Mouse (Mus musculus): Measurements from ENCODE around the gene Slit1. TPM values are rescaled to one million over a fixed set of nuclear protein-coding genes. Genes with fewer than 3 reads are reported as not detected.

Gene Slit1
- total RNA-seq, 2 experiments from 2014 or later: 0.33 to 0.35 TPM

GRCm38 (mm10) chr19:41560856-41561255 lies 182.6 kb downstream of the Slit1 start:
- no peak for DNase-seq
- intact Hi-C loops (cut with DNase I): no loop called here

- intact Hi-C loops (cut with DNase I): no loop called here
- no peak for DNase-seq
These were observed 184.5 kb downstream of the Slit1 start for GRCm38 (mm10) chr19:41558891-41559486.

- intact Hi-C loops (cut with DNase I): no loop called here
- DNase-seq: no peak
These were observed 186.0 kb downstream of the Slit1 start for GRCm38 (mm10) chr19:41557491-41557890.

- DNase-seq: no peak
- intact Hi-C loops (cut with DNase I): no loop called here
These were observed 186.5 kb downstream of the Slit1 start for GRCm38 (mm10) chr19:41556981-41557380.

Small RNA genes lying within 50 kb of the gene (microRNA-seq; reads per million reads assigned to microRNA genes)
- 0 reads per million in 2 experiments for gene Mir8091

Other genes starting within 250 kb of the Slit1 start
- 1 to 10 TPM; 5.9 to 6.5 TPM for gene Gm340, start 161.3 kb downstream of the Slit1 start, total RNA-seq (2021)
- 1 to 10 TPM; 6.4 to 6.6 TPM for gene Arhgap19, start 58.4 kb upstream of the Slit1 start, total RNA-seq (2021)
- gene Frat1, start 86.3 kb upstream of the Slit1 start, total RNA-seq (2021): 1 to 10 TPM; 5.3 to 7.3 TPM
- gene Frat2, start 104.5 kb upstream of the Slit1 start, total RNA-seq (2021): 10 to 100 TPM; 13.9 to 18.5 TPM
- gene Rrp12, start 152.5 kb upstream of the Slit1 start, total RNA-seq (2021): 10 to 100 TPM; 30.0 to 31.6 TPM
- gene Pgam1, start 168.3 kb upstream of the Slit1 start, total RNA-seq (2021): 10 to 100 TPM; 14.4 to 18.7 TPM
- 10 to 100 TPM; 13.2 to 15.3 TPM for gene Exosc1, start 189.8 kb upstream of the Slit1 start, total RNA-seq (2021)
- 10 to 100 TPM; 20.7 to 21.3 TPM for gene Zdhhc16, start 189.8 kb upstream of the Slit1 start, total RNA-seq (2021)
- gene Mms19, start 237.5 kb upstream of the Slit1 start, total RNA-seq (2021): 1 to 10 TPM; 6.6 to 7.7 TPM
- 10 to 100 TPM; 11.7 to 13.4 TPM for gene Ubtd1, start 238.1 kb upstream of the Slit1 start, total RNA-seq (2021)

Data from gastrocnemius, postnatal 36 days (tissue).